Mouse (Mus musculus) adrenal gland, adult (tissue): Measurements from ENCODE around the gene Chrm1.

ENCODE experiments used
- DNase-seq, 2 experiments: peaks; one replicate each; pipeline ENCODE4 v3.0.0; 2022 to 2023; ENCODE audit warnings: low spot score in 1 of 2; ENCODE audit not compliant: inconsistent age in 2 of 2

The Chrm1 gene

GRCm38 (mm10) chr19:8663360-8663839 is at the start of gene Chrm1:
Gene Chrm1 (plus strand): TSS chr19:8663789.
- no peak for DNase-seq

GRCm38 (mm10) chr19:8614343-8614742 is 49.2 kb upstream of the Chrm1 start:
- no peak for DNase-seq

- DNase-seq = no peak
Observed at GRCm38 (mm10) chr19:8616314-8616713, 47.3 kb upstream of the Chrm1 start.

GRCm38 (mm10) chr19:8617904-8618303 is 45.7 kb upstream of the Chrm1 start, which contains the start of gene Slc22a6:
Gene Slc22a6 (plus strand): TSS chr19:8618039.
- no peak for DNase-seq

GRCm38 (mm10) chr19:8621098-8621497 is 42.5 kb upstream of the Chrm1 start:
- DNase-seq = no peak

GRCm38 (mm10) chr19:8630249-8630648 is 33.3 kb upstream of the Chrm1 start:
- no peak for DNase-seq

GRCm38 (mm10) chr19:8630826-8631225 is 32.8 kb upstream of the Chrm1 start:
- DNase-seq = no peak

GRCm38 (mm10) chr19:8632029-8632428 is 31.6 kb upstream of the Chrm1 start:
- DNase-seq = no peak

- no peak for DNase-seq
Observed at GRCm38 (mm10) chr19:8642086-8642485, 21.5 kb upstream of the Chrm1 start.

- no peak for DNase-seq
Observed at GRCm38 (mm10) chr19:8646393-8646792, 17.2 kb upstream of the Chrm1 start.

- no peak for DNase-seq
Observed at GRCm38 (mm10) chr19:8655833-8656232, 7.8 kb upstream of the Chrm1 start.

GRCm38 (mm10) chr19:8656341-8656740 is 7.2 kb upstream of the Chrm1 start:
- DNase-seq = peak in 1 of 2 experiments; percentile 41

GRCm38 (mm10) chr19:8661821-8662307 is 1.7 kb upstream of the Chrm1 start:
- DNase-seq = peak in 1 of 2 experiments; percentile 57

- DNase-seq = peak; percentile 38 to 81
Observed at GRCm38 (mm10) chr19:8662337-8662736, 1.3 kb upstream of the Chrm1 start.

- DNase-seq = peak in 1 of 2 experiments; percentile 30
Observed at GRCm38 (mm10) chr19:8663911-8664421, 377 bp downstream of the Chrm1 start.

GRCm38 (mm10) chr19:8664859-8665258 is 1.3 kb downstream of the Chrm1 start:
- no peak for DNase-seq

GRCm38 (mm10) chr19:8665746-8666145 is 2.2 kb downstream of the Chrm1 start:
- DNase-seq = no peak

GRCm38 (mm10) chr19:8672859-8673258 is 9.3 kb downstream of the Chrm1 start:
- no peak for DNase-seq

GRCm38 (mm10) chr19:8673336-8674063 is 9.9 kb downstream of the Chrm1 start:
- DNase-seq = no peak

GRCm38 (mm10) chr19:8679031-8679779 is 15.6 kb downstream of the Chrm1 start:
- no peak for DNase-seq

- no peak for DNase-seq
Observed at GRCm38 (mm10) chr19:8681633-8682362, 18.2 kb downstream of the Chrm1 start.
